Mouse (Mus musculus) urinary bladder, postnatal 14 days (tissue): ENCODE measurements at regions not wholly inside any gene's neighbourhood (a gene's known extent, or its start where the extent isn't known, plus 50 kb on each side); places are given as distances from the start of the nearest gene placed in this dataset.

Experiments used
- DNase-seq: peaks from one replicate; pipeline ENCODE4 v3.0.0; 2021; ENCODE audit warnings: low spot score

DNA sequence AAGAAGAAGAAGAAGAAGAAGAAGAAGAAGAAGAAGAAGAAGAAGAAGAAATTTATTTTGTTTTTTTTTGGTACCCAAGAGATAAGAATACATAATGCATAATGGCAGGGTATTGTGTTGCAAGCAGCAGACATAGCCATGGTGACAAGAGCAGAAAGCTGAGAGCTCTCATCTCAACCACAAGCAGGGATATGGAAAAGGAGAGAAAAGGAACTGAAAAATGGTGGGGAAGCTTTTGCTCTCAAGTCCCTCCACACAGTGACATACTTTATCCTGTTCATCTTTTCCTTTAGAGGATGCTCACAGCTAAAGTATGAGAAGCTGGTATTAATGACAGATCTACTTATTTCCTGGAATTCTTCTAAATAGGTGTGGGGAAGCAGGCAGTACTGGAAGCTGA lies 115.2 kb upstream of the Pik3r1 start:
- no peak for DNase-seq

DNA sequence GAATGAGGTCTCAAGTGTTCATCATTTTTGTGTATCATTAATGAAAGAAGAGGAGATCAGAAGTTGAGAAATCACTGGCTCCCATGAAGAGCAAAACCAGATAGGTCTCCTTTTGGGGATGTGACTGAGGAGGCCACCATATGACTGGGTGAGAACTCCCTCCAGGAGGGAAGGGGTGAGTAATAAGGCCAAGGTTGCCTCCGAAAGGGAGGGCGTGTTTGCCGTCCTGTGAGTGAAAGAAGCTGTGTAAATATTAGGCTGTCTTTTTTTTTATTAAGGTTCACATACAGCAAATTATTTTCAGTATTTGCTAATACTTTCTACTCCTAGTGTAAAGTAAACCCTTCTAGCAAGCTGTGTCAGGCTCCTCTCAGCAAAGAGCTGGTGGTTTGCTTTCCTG lies 116.7 kb upstream of the Pik3r1 start:
- no peak for DNase-seq

DNA sequence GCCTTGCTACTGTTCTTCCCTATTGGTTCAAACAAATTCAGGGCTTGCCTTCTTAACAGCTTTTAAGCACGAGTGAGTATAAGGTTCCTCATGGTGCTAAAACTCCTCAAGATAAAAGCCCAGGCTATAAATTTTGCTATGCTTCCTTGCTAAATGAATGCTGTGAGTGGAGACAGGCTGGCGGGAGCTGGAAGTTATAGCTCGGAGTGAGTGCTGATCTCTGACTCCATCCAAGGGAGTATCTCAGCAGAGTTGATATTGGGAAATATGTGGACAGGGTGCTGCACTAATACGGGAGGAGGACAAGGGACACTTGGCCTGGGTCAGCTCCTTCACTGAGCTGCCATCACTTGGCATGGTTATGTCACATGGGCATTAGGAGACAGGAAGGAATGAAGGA lies 123.5 kb upstream of the Pik3r1 start:
- no peak for DNase-seq

DNA sequence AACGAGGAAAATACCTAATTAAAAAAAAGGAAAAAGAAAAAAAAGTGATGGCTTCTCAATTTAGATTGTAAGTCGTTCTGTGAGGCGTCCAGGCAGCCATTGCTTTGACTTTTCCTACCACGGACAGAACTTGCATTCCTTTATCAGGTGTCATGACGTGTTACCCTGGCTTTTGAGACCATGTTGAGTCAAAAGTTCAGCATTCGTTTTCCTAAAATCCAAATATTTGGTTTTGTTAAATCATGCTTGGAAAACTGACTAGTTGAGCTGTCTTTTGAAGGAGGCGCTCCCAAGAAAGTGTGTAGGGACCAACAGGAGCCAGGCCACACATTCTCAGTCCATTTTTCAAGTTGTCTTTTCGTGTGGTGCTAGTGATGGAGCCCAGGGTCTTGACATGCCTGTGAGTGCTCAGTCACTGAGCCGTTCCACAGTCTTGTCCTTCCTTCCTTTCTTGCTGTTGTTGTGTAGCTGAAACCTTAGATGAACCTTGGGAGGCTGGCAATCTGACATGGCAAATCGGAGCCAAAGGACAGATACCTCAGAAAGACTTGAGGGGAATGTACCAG lies 125.1 kb upstream of the Pik3r1 start:
- no peak for DNase-seq

DNA sequence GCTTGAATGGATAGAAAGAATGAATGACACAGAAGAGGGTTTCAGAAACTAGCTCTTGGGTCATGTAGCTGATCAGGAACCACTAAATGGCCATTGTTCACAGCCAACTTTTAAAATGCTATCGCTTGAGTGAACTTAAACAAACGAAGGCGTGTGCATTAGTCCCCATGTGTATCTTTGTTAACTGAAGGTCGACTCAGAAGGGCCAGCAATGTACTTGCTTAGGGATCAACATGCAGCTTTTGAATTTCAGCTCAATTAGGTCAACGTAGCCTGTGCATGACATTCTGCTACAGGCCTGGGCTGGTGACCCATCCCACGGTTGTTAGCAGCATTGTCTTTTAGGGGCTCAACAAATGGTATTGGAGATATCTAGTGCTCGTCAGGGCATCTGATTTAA lies 127.1 kb upstream of the Pik3r1 start:
- DNase-seq: no peak

DNA sequence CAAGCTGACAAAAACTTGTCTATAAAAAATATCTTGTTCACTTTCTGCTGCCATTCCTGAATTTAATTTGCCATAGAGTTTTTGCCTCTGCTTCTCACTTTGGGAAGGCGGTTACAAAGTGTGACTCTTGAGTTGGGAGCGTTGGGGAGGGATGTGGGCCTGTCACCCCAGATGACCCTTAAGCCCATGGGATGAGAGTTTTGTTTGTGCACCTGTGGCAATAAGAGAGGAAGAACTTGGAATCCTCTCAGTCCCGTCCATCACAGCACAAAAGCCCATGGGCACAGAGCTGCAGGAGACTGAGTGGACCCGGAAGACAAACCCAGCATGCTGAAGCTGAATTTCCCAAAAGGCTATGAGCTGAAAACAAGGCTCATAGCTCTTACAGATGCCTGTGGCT lies 127.7 kb upstream of the Pik3r1 start:
- DNase-seq: no peak

DNA sequence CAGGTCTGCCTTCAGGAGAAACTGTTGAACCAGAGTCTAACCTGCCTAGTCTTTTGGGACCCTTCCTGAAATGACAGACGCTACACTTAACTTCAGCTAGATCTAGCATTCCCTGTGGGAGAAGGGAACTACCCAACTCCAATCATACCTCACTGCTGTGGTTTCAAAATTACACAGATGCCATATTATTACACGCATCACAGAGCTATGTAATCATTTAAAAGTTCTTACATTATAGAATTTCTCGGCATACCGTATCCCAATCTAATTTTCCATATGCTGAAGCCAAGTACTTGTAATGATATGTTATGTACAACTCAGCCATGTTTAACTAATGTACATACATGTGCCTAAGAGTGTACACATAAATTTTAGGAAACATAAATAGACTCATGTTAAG lies 128.9 kb upstream of the Pik3r1 start:
- no peak for DNase-seq

DNA sequence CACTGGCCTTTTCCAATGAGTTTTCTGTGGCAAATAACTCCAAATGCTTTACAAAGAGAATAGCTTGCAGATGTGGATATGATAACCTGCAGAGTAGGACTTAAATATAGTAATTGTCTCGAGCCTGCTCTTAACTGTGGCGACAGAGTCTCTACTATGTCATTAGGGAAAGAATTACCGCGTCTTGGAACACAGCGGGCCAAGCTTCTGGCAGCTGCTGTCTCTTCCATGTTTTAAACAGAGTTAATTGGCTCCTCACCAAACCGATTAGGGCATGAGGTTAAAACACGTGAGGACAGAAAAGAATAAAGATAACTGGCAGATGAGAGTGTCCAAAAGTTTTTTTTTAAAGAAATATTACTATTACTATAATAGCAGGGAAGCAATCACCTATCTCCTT lies 134.2 kb upstream of the Pik3r1 start:
- no peak for DNase-seq

DNA sequence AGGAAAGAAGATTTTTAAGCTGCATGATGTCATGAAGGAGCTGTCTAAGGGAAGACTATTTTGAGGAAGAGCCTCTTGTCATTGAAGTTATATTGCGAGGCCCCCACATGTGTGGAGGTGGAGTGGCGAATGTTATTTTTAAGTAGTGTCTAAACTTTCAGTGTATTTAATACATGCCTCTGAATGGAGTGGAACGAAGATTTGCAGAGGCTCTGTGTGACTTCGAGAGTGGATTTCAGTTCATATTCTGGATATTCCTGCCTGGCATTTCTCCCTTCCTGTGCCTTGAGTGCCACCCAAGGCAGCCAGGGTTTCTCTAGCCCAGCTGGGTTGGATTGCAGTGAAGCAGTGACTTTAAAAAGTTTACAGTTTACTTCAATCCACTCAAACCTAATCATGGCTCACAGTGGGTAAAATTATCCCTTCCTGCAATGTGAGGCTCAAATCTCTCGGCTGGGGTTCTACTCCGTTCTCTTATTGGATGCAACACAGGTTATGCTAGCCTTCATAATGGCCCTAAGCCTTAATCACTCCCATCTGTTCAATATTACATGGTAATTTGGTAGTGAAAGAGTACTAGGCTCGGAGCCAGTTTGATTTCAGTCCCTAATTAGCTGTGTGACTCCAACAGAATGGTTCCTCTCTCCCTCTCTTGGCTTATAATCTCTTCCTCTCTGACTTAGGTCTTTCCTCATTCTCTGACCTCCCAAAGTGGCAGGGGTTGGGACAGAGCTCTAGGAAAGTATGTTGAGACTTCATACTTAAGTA lies 138.1 kb upstream of the Pik3r1 start:
- DNase-seq: no peak

DNA sequence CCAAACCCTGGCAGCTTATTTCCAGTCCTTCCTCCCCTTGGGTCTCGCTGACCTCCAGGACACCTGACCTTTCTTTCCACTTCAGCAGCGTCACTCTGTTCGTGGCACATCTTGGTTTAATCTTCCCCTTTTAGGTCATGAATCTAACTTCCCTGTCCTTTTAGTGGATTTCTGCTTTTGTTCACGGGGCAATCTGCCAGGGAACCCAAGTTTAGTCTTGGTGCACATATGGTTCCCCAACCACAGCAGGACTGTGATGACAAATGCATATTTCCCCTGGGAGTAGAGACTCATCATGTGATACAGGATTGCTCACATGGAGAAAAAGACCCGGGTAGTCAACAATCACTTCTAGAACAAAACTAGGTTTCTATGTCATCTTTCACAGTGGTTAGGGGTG lies 141.0 kb upstream of the Pik3r1 start:
- DNase-seq: no peak

DNA sequence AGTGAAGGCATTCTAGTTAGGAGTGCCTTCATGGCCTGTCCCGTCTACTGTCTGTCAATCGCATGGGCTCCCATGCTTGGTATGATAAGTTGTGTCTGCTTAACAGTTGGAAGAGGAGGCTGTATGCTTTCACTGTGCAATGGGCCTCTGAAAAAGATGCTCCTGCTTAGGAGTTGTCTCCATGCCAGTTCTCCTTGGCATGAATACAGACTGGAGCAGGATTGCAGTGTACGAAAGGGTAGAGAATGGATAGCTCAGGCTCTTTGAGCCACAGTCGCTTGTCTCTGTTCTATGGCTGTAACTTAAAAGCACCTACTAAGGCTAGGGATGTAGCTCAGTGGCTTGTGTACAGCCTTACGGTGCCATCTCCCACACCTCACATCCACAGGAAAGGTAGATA lies 142.7 kb upstream of the Pik3r1 start:
- no peak for DNase-seq

DNA sequence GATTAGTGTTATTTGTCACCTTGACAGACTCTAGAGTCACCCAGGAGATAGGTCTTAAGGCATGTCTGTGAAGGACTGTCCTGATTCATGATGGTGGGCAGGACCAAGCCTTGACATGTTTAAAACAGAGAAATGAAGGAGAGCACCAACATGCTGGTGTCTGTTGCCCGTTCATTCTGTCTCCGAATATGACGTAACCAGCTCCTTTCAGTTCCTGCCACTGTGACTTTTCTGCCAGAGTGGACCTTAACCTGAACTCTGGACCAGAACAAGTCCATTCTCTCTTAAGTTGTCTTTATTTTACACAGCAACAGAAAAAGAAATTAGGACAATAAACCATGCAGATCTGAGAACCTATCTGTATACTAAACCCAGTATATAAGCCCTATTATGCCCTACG lies 146.1 kb upstream of the Pik3r1 start:
- no peak for DNase-seq

DNA sequence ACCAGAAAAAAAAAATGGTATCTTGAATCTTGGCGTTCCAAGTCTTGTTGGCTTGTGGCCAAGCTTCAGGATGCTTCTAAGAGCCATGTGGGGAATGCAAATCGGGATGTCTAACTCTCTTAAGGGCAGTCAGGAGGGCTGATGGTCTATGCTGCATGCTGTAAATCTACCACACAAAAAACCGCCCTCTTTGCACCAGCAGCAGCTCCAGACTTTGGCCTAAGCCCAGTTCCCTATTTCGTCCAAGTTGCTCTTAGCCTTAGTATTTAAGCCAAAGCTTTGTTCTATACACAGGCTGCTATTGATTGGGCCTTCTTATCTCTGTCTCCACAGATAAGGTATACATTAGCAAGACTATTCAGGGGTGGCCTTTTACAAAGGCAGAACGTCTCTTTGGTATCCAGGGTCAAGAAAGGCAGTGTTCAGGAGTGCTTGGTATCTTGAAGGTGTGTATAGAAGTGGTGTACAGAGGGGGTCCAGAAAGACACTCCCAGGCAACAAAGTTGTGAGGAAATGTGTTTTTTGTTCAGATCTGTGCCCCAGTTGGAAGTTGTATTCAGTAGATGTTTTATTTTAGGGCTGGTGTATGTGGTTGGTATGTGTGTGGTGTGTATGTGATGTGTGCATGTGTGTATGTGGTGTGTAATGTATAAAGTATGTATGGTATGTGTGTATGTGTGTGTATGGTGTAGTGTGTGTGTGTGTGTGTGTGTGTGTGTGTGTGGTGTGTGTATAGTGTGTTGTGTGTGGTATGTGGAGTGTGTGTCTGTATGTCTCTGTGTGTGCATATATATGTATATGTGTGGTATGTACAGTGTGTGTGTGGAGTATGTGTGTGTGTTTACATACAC lies 146.9 kb upstream of the Pik3r1 start:
- DNase-seq: peak; percentile 40

DNA sequence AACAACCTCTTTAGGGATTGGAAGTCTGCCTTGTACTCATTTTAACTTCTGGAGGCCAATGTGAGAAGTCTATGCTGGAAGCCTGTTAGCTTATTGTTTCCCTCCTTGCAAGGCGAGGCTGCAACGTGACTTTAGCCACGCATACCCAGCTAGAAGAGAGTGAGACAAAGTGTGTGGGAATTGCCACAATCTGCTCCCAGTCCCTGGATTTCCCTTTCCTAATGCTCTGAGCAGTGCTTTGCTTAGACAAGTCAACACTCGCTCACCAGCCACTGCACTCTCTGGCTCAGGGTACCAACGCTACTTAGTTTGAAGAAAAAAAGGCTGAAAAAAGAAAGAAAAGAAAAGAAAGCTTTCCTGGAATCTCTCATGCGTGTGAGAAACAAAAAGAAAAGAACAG lies 147.5 kb upstream of the Pik3r1 start:
- DNase-seq: no peak

DNA sequence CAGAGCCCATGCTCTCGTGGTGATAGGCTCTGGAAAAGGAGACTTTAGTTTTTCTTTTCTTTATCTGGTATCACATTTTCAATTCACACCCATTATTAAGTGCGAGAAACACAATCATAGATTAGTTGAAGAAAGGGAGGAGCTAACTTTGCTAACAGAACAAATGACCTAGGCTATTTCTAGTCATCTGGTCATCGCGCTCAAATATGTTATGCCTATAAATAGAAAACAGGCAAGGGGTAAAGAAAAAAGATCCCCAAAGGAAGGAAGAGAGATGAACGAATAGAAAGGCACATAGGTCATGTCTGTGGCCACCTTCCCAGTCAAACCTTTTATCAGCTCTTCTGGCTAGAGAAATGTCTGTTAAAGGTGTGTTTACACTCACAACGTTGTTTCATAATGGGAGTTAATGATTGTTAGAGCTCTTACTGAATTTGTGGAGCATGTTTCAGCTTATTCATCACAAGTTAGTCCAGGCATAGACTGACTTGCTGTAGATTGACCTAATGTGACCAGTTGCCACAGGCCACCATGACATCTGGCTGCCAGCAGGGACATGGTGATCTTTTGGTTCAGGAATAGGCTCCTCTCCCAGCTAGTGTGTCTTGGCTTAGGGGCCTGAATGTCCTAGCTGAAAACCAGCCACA lies 148.1 kb upstream of the Pik3r1 start:
- no peak for DNase-seq

DNA sequence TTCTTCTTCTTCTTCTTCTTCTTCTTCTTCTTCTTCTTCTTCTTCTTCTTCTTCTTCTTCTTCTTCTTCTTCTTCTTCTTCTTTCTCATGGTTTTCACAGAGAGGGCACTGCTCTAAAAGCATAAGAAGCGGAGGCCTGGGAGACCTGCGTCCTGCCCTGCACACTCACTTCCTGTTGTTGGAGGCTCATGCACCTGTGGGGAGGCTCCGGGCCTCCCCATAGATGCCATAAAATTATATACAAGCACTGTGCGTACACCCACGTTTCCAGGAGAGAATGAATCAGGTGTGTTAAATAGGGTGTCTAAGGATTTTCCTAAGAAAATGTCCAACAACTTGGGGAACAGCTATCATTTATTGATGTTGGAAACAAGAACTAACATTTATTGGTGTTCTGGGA lies 148.9 kb upstream of the Pik3r1 start:
- no peak for DNase-seq

DNA sequence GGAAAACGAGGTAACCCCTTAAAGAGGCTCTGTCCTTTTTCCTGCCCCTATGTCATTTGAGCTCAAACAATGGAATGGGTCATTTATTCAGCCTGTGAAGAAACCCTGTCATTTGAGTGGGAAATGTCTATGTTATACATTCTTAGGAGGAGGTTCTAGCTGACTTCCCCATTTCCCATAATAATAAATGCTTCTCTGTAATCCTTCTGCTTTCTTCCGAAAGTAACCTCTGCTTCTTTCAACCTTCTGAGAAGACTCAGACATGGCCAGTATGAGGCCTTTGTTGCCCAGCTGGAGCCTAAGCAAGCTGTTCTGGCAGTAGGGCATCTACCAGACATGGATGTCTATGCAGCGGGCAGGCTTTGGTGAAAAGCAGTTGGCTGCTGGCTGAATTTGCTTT lies 150.2 kb upstream of the Pik3r1 start:
- no peak for DNase-seq

DNA sequence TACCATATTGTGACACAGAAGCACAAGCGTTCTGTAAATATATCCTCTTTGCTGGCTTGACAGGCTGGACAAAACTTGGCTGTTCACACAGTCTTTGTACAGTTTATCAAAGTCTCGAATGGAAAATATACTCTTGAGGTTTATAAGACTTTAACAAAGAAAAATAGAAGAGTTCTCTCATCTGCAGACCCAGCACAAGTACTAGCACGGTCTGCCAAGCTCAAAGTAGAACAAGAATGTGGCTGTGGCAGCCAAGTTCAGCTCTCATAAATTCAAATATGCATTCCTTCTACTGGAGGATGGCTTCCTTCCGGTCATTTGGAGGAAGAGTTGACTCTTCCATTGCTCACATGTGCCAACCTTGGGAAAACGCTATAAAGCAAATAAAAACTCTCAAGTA lies 151.2 kb upstream of the Pik3r1 start:
- DNase-seq: peak; percentile 40

DNA sequence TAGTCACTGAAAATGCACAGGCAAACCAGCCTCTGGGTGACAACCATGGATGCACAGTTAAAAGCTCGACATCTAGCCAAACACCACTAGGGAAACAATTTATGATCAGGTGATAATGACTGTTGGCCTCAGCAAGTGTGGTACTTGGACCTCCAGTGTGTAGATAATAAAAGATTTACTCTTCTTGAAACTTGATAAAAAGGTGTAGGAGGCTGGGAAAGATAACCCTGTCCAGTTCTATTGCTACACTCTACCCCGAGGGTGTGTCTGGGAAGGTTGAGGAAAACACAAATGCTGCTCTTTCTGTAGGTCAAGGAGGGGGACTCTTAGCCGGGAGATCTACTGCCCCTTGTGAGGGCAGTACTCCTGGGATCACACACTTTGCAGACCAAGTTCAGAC lies 152.4 kb upstream of the Pik3r1 start:
- DNase-seq: no peak

DNA sequence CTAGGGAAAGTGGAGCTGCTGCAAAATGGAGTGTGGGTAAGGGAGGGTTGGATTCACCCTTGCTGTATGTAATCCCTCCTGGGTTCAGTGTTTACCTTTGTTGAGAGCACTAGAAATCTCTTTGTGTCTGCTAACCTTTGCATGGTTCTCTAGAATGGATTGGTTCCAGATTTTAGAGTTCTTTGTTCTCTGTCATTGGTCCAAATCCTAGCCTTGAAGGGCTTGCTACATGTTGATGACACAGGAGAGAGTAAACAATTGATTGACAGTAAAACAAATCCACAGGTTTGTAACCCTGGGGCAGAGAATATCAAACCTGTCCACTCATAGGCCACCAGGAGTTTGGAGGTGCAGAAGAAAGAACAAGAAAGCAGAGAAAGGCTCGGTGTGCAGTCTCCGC lies 156.6 kb upstream of the Pik3r1 start:
- no peak for DNase-seq

DNA sequence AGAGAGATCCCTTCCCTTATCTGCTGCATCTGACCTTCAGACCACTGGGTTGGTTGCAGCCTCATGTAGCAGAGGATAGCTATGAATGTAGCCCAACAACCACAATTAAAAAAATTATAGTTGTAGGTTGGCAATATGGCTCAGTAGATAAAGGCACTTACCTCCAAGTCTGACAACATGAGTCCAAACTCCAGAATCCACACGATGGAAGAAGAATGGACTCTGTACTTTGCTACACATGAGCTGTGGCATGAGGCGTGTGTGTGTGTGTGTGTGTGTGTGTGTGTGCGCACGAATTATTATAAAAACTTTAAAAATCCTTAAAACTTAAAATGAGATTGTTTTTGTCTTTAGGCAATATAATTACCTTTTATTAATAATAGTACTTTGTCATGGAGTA lies 163.2 kb upstream of the Pik3r1 start:
- DNase-seq: no peak

DNA sequence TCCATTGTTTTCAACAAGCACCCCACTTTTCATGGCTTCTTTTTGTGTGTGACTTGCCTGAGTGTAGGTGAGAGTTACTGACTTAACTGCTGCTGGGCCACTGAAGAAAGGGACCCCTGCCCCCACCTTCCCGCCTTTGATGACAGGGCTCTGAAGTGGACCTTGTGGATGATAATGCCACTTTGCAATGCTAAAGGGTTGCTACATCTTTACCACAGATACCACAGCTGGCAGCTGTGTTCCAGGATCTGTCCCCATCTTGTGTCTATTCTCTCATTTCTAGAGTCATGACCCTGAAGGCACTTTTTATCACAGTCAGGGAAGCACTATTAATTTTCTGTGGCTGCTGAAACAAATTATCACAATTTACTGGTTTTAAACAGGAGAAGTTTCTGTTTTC lies 163.9 kb upstream of the Pik3r1 start:
- DNase-seq: no peak

DNA sequence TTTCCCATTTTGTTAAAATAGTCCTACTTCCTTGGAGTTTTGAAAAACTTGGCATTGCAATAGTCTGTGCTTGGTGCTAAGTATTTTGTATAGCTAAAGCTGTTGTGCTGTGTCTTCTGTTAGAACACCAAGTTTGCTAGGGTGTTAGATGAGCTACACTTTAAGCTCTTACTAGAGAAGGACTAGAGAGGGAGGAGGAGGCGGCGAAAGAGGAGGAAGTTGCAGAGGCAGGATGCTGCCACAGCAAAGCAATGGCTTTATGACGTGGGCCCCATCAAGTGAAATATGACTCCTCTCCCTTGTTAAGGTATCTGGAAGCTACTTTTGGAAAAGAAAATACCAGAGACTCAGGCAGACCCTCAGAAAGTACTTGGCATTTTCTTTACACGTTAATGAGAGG lies 167.8 kb upstream of the Pik3r1 start:
- DNase-seq: no peak
